Mouse (Mus musculus): ENCODE measurements at regions not wholly inside any gene's neighbourhood (a gene's known extent, or its start where the extent isn't known, plus 50 kb on each side); places are given as distances from the start of the nearest gene placed in this dataset.

DNA sequence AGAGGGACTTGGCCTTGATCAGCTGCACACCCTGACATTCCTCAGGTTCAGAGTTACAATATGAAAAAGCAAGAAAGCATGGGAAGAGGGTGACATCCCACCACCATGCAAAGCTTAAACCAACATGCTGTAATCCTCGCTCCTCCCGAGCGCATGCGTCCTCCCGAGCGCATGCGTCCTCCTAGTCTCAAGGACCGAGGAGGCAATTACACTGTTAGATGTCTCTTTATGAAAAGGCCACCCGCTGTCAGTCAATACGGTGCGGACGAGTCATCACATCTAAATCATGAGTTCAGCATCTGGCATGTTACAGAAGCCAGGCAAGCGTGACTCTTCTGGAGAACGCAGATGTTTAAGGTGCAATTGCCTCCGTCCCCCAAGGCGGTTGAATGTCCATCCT, 117.1 kb upstream of the Pkdcc start:
- DNase-seq = no peak

DNA sequence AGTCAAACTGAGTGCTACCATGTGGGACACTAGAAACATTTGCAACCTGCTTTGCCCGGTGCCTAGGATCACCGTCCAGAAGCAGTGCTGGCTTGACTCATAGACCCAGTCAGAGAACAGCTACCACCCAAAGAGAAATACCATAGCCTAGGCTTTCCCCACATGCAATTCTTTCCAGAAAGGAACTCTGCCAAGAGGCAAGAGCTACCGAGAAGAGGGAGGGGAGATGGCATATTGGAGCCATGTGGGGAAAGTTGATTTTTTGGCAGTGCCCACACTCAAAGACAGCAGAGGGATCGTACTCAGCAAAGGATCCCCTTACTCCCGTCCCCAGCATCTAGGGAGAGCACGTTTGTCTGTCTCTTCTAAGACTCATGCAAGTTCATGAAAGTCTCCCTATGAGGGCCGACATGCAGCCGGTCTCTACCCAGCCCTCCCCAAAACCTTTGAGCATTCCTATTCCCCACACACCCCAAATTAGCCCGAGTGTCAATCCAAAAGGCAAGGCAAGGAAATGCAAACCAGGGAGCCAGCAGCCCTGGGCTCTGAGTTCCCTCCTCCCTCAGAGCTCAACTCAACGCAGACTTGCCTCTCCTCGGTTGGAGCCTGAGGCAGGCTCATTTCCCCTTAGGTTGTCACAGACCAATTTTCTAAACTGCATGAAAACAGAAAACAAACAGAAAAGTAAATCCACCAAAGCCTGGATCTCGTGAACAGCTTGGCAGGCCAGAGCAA, 116.2 kb upstream of the Pkdcc start:
- DNase-seq = no peak

DNA sequence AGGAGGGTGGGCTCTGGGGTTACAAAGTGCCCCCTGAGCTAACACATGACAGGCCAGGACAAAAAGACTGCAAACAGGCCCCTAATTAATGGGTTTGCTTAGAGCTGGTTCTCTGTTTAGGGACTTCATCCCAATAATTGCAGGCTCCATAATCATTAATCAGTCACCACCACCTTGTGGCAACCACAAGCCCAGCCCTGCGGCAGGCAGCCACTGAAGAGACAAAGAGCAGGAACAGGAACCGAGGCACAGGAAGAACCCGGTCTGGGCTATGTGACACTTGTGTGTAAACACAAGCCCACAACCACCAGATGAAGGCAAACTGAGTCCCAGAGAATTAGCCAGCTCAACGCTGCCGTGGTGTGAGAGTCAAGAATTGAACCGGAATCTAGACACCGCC, 114.1 kb upstream of the Pkdcc start:
- no peak for DNase-seq

DNA sequence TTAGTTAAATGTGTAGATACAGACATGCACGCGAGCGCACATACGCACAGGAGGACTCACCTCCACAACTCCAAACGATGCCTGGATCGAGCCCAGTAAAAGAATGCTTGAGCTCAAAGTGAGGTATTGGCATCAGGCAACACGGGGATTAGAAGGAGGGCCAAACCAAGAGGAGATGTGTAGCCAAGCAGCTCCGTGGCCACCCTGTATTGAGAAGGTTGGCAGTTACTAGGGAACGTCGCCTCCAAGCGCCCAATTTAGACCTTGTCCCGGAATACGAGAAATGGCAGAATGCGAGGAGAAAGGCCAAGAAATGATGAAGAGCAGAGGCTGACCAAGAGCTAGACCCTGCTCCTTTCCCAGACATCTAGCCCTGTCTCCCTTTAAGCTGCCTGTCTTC, 113.3 kb upstream of the Pkdcc start:
- DNase-seq = no peak

DNA sequence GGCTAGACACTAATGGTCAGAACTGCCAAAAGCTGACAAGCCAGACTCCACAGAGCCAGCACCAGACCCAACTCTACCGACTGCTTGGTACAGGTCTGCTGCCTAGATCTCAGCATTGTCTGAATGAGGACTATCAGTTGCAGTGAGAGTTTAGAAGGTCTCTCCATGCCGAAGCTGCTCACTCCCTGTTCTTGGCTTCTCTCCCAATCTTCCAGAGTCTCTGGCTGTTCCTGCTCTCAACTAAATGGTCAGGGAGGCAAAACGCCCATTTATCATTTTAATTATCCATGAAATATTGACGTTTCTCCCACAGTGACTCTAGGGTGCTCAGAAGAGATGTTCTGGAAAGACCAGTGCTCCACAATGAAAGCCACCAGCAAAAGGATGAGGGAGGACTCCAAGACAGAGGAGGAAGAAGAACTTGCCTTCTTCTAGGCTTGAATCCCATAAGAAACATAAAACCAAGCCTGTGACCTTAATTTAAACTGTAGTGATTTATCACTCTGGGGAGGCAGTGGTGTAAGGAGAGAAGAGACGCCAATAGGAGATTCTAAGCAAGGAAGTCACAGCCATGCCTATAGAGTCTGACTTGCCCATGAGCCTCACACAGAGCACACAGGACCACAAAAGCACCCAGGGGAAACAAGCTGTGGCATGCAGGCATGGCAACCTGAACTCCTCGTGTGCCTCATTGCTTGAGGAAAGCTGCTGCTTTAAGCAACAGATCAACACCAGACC, 112.2 kb upstream of the Pkdcc start:
- no peak for DNase-seq

DNA sequence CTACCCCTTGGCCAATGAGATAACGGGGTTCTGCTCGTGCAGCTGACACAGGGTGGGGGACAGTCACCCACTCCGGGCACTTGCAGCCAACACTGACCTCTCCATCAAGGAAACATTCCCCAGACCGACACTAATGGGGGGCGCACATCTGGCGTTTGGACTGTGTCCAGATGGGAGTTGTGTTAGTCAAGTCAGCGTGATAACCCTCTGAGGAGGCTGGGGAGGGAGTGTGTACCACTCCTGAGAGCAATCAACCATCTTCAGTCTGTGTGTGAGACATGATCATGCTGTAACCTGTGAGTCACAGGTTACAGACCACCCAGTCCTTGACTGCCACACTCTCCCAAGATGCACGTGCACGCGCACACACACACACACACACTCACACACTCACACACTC, 106.9 kb upstream of the Pkdcc start:
- no peak for DNase-seq

DNA sequence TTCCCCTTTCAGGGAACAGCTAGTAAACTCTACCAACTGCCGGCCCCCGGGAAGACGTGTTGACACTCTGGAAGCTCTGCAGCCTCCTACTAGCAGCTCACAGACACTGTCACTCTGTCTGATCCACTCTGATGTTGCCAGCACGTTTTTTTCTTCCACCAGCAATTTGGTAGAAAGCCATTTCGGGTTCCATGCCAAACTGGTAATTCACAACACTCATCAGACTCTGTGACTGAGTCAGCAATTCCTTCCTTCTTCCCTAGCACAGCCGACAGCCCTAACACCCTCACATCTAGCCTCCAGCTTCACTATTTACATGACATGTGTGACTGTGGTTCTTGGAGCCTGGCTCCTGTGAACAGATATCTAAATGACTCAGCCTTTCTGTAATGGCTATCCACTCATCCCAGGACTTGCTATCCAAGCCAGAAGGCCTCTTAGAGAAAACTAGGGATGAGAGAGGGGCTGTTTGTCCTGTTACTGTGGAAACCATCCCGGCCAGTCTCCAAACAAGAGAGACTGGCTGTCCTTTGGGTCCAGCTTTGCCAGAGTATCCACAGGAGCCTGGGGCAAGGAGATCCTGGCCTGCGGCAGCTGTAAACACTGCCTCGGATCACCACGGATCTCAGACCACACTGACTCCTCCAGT, 105.2 kb upstream of the Pkdcc start:
- no peak for DNase-seq

DNA sequence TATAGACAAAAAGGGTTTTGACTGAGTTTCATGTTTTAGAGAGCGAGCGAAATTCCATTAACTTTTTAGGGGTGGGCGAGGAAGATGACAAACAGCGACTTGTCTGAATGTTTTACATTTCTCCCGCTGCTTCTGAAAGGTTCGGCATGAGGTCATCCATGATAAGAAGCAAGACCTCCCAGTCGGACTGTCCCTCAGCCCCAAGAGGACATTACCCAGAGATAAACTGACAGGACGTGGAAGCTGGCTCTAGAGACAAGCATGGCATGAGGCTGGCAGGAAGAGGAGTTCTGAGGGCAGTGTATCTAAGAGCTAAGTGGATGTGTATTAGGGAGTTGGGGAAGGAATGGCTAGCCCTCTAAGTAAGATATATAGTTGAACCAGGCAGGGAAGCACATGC, 104.5 kb upstream of the Pkdcc start:
- no peak for DNase-seq

DNA sequence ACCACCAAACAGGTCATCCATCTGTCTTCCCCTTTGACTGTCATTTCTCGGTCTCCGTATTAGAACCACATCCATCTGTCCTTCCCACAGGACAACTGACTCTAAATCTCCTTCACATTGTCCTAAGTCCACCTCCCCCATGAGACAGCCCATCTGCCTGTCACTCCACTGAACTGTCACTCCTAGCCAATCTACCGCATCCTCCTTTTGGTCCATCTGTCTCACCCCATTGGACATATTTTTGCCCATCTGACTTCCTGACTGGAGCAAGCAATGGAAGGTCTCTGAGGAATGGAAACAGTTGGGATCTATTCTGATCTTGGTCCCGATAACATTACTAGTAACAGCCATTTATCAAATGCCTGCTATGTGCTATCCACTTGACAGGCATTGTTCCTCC, 99.9 kb upstream of the Pkdcc start:
- peak; percentile 61 for DNase-seq

DNA sequence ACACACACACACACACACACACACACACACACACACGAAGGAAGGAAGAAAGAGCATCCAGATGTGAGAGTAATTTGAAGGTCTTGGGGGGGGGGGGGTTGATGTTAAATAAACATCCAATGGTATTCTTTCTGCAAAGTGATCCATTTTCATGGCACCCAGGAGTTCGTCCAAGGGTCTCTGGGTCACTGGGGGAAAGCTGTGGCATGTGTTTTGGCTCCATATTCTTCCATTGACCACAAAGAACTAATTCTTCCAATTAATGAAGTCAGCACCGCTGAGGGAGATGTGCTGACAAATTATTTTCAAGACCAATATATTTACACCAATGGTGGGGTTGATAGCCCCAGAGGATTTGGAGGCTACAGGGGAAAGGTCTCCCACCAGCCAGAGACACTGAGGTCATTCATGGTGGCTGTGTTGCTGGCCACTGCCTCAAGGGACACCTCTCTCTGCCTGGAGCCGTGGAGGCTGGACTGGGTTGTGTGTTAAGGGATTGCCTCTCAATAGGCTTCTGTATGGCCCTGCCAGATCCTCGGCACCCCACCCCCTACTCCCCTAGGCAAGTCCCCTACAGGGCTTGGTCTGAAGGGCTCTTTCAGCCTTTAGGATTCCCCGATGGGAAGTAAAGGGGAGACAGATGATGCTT, 99.1 kb upstream of the Pkdcc start:
- DNase-seq = no peak

DNA sequence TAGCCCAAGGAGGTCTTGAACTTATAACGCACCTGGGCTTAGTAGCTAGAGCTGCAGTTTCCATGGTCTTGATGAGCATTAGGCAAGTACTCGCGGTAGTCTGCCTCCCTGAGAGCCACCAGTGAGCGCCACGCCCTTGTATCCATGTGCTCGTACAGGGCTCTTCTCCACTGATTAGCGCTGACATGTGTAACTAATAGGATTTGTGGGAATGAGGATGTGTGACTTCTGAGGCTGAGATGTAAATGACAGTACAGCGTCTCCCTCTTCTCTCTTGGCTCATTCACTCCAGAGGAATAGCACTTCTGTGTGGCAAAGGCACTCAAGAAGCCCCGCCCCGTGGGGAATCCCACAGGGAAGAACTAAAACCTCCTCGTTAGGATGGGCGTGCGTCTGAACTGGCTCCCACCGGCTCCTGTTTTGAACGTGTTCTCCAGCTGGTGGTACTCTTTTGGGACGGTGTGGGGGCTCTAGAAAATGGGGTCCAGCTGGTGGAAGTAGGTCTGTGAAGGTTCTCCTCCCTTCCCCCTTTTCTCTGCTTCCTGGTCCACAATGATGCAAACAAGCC, 94.3 kb upstream of the Pkdcc start:
- peak; percentile 81 for DNase-seq

DNA sequence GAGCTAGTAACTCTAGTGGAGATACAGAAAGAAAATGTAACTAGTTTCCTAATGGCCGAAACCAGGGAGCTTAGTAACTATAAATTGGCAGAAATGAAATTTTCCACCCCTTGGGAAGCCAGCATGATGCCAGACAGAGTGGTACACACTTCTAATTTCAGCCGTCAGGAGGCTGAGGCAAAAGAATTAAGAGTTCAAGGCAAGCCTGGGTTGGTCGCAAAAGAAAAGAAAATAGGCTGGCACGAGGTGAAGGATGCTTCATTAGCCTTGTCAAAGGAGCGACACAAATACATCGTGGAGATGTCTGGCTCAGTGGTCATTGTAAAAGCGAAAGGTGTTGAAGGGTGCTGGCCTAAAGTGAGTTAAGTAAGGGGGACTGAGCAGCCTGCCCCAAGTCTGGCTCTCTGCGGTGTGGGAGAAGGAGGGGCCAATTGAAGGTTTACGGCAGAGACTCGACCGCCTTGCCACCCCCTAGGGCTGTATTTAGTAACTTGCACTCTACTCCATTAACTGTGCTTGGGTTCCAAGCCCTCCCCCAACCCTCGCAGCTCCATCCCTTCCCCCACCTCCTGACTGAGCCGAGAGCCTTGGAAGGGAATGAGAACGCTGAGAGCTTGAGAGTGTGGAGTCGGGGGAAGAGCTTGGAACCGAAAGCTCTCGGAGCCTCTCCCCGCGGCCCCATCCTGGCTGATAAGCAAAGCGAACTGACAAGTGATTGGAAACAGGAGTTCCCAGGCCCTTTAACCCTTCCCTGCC, 92.4 kb upstream of the Pkdcc start:
- DNase-seq = peak; percentile 76

DNA sequence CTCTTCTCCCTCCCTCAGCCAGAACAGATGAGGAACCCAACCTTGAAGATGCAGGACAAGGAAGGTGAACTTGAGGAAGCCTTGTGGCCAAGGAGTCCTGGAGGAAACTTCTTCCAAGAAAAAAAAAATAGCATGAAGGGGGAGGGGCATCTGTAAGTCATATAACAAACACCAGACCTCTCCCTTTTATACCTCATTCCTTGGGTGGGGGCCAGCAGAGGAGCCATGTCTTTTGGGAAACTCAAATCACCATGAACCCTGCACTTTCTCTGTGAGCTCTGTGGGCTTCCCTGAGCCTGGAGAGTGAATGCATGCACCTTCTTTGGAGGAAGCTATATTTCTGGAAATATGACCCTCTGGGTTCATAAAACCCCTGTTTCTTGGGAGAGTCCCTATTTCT, 90.0 kb upstream of the Pkdcc start:
- no peak for DNase-seq

DNA sequence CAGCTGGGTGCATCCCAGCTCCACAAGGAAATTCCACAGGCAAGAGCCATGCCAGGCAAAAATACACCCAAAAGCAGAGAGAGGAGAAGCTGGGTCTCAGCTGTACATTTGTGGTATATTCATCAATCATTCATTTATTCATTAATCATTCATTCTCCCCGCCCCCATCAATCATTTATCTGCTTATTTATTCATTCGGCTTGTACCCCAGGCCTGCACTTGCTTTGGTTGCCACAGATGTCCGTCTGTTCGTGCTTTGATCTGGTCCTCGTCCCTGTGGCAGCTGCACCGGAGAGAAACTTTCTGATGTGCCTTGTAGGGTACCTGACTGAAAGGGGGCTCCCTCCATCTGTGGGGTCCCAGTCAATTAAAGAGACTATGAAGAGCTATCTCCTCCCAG, 87.2 kb upstream of the Pkdcc start:
- no peak for DNase-seq

DNA sequence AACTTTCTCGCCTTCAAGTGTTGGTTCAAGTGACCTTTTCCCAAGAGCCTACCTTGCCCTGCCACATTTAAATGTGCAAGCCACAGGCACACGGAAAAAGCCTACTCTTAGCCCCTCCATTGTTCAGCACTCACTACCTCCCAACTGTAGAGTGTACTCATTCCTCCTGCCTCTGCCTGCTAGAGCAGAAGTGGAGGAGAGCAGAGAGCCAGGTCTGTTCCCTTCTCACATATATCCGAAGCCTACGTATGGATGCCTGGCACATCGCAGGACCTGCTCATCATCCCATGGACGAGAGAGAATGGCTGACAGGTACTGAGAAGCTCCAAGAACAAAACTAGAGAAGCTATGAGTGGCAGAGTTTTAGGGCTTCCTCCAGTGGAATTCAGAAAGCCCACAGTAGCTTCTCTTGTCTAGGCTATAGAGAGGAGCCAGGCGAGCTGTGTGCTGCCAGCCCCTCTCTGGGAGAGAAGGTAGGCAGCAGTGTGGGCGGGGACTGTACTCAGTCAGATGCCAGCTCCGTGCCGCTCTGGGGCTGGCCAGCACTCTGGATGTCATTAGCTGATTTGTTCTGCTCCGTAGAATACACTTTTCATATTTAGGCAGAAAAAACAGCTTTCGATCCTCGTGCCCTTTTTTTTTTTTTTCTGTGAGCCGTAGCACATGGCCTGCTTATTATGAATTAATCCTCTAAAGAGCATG, 86.1 kb upstream of the Pkdcc start:
- peak; percentile 73 for DNase-seq

DNA sequence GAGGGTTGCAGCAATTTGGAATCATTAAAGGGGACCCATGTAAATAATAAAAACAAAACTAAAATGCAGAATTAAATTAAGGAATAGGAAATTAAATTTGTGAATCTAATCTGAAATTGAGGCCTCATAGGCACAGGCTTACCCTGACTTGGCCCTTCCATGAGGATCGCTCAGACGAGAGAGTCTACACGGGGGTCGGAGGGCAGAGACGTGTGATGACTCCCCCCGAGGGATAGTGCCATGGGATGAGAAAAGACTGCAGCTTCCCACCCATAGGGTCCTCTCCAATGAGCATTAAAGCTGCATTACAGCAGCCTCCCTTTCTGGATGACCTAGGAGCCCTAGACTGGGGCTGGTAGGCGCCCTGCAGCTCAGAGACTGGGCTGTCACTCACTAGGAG, 85.4 kb upstream of the Pkdcc start:
- DNase-seq = no peak

DNA sequence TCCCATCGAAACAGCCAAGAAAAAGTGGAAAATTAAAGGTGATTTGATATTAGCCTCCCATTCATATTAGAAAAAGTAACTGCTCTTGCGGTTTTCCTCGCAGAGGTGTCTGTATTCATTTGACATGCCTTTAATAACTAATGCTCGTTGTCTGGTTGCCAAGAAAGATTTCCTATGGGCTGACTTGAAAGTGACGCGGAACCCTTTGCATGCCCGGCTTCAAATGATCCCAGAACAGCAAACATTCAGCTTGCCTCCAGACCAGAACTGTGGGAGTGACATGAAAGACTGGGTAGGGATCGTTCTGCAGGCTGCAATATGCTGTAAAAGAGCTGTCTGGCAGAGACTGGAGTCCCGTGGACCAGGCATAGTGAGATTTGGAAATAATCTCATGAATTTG, 81.9 kb upstream of the Pkdcc start:
- DNase-seq = no peak

DNA sequence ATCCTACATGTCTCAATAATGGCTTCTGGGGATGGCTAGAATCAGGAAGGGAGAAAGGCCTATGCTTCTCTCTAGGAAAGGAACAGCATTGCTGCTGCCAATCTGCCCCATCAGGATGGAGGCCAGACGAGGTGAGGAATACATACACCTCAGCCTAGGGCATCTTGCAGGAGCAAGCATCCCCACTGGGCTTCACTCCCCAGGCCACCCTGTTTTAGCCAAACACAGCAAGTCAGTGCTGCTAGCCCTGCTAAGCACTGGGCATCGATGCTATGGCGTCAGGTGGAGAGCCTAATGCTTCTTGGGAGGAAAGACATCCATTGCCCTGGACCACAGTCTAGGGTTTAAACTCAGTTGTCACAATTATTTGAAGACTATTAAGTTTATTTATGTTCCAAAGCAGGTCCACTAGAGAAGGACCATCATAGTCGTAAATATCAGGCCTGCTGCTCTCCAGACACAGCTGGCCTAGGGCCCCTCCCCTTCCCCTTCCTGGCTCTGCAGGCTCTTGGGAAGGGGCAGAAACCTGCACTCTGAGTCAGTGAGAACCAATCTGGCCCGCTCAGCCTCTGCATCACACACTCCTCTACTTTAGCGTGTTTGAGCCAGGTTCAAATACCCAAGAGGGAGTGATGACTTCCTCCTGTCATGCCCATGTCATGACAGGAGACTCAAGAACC, 79.5 kb upstream of the Pkdcc start:
- no peak for DNase-seq

DNA sequence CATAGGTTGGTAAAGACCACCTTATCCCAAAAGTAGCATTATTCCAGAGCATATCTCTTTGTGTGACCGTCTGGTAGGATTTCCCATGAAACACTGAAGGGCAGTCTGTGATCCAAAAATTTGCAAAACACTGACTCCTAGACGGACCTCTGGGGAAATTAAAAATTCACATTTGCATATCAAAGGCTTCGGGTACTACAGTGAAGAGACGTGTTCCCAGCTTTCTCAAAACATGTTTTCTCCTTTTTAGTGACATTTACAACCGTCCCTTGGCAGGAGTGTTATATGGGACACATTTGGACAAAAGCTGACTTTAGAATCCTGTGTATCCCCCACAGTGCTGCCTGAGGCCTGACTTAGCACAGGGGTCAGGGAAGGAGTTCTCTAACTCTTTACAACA, 78.8 kb upstream of the Pkdcc start:
- DNase-seq = no peak

DNA sequence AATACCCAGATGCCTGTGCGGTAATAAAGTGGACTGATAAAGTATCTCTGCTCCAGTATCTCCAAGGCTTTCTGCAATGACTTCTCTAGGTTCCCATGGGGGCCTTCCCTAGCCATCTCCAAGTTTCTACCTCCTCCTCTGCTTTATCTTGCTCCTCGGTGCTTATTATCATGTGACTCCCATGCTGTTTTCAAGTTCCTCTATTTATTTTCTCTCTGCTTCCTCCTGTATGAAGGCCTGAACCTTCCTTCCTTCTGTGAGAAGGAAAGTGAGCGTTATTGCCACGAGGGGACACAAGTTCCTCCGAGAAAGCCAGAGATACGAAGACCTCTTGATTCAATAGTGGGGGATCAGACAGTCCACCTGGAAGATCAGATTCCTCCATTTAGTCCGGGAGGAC, 77.4 kb upstream of the Pkdcc start:
- no peak for DNase-seq

All from retina, postnatal 1 day (tissue).